Mouse (Mus musculus) ES-Bruce4 (cell line): ENCODE measurements around the gene Mef2b.

Source experiments
- CTCF ChIP-seq: IDR thresholded peaks from one replicate; pipeline ENCODE4 v1.8.1; 2011; ENCODE audit warnings: low read depth, low read length
- EP300 ChIP-seq: IDR thresholded peaks from 2 replicates; pipeline ENCODE4 v1.6.1; 2011; ENCODE audit warnings: low read depth, low read length; ENCODE audit not compliant: insufficient read depth
- POLR2A ChIP-seq: IDR thresholded peaks from one replicate; pipeline ENCODE4 v1.8.1; 2011; ENCODE audit warnings: low read length; ENCODE audit not compliant: insufficient read depth

DNA sequence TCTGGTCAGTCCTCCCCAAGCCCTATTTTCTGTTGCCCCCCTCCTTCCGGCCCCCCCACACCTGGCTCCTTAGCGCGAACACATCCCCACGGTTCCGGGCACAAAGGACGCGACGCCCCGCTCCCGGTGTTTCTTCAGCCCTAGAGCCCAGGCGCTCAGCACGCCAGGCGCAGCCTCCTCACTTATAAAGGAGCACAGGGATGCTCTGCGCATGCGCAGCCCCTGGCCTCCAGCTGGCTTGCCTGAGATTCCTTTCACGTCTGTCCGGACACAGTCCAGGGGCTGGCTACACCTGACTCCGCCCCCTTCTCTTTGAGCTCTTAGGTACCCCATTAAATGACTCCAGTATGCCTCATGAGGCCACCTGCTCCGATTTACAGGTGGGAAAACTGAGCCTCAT is 18.8 kb upstream of the Mef2b start, which contains the start of gene Ncan:
- TF ChIP-seq CTCF (no peak), EP300 (no peak), POLR2A (peak; percentile 48)
